Comparison of ENCODE assay signal across 11 mouse cellular contexts in the genomic region with DNA sequence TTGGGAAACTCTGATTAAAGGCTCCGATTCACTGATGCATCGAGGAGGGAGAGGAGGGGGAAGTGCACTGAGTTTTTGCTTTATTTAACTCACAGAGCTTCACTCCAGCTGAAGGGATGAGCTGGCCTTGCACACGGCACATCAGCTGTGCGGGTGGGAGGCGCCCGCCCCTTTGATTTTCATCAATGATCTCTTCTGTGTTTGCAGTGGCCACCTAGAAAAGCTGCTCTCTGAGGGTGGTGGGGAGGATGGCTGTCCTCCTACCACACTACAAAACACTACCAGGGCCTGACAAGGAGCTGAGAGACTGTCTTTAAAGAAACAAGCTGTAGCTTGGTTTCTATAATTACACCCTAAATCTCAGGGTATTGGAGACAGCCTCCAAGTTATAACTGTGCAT.
DNase-seq lines count a peak whose midpoint lies in the region.
"Had no signal": no experiment of that assay in that cellular context is flagged by ENCODE, and none has a peak within 500 bp of the region (broad histone marks: within the 10 kb centered on the region; RNA-seq: fewer than 3 reads in every experiment).

No protein-coding gene starts in this region.

- intact Hi-C loops in left cerebral cortex, postnatal 14 days (cut with DNase I) = no loop called here
- intact Hi-C loops in heart, postnatal 25 days (cut with DNase I) = no loop called here

- peak; percentile 47 for DNase-seq in layer of hippocampus, adult 11-12 months (ENCODE audit: low spot score)
- DNase-seq in layer of hippocampus, adult 9-10 months (ENCODE audit: low spot score) = no peak
- peak; percentile 26 to 39 for DNase-seq in layer of hippocampus, adult 8-10 months (ENCODE audit: low spot score in 2 of 2)
- DNase-seq in left cerebral cortex, postnatal 14 days (ENCODE audit: low spot score in 2 of 2) = peak; percentile 52 to 53
- peak; percentile 66 to 71 for DNase-seq in right cerebral cortex, postnatal 36 days (ENCODE audit: low spot score in 2 of 2)
- DNase-seq in embryo, embryonic 10.5 days (ENCODE audit: low spot score) = no peak
- no peak for DNase-seq in spleen, postnatal 36 days (ENCODE audit: low spot score in 2 of 2)
- no peak for DNase-seq in heart, postnatal 25 days (ENCODE audit: low spot score)
- DNase-seq: gastrocnemius, postnatal 25 days; lung, postnatal 10 days; retina, postnatal 1 day had no signal

Comparison
In these comparisons a context has a peak if more than half of its experiments do, and no peak if none do; other contexts are left out.
1. DNase-seq: peak in layer of hippocampus, adult 11-12 months (single experiment), layer of hippocampus, adult 8-10 months (2 of 2), left cerebral cortex, postnatal 14 days (2 of 2) and right cerebral cortex, postnatal 36 days (2 of 2); none in layer of hippocampus, adult 9-10 months (single experiment), embryo, embryonic 10.5 days (single experiment), spleen, postnatal 36 days (0 of 2) and heart, postnatal 25 days (single experiment).